Mouse (Mus musculus) midbrain, embryonic 12.5 days (tissue): ENCODE measurements at regions not wholly inside any gene's neighbourhood (a gene's known extent, or its start where the extent isn't known, plus 50 kb on each side); places are given as distances from the start of the nearest gene placed in this dataset.

ENCODE experiments used
- ATAC-seq: fragments of 200-750 bp; cut with Nextera tagmentation; 2 replicates; pipeline ENCODE4 v1.8.0; 2017; ENCODE audit warnings: low read depth, moderate TSS enrichment, moderate library complexity; ENCODE audit not compliant: low FRiP score
- H3K27ac ChIP-seq: fragments of 300-500 bp; sonication (generic); replicated peaks from 2 replicates; pipeline ENCODE4 v1.5.1; 2016; ENCODE audit warnings: mild to moderate bottlenecking
- H3K27me3 ChIP-seq: fragments of 300-500 bp; sonication (generic); 2 replicates; pipeline ENCODE4 v1.6.1; 2016; ENCODE audit warnings: mild to moderate bottlenecking
- H3K36me3 ChIP-seq: fragments of 300-500 bp; sonication (generic); 2 replicates; pipeline ENCODE4 v1.6.1; 2016
- H3K4me1 ChIP-seq: fragments of 300-500 bp; sonication (generic); 2 replicates; pipeline ENCODE4 v1.6.1; 2016
- H3K4me2 ChIP-seq: fragments of 300-500 bp; sonication (generic); replicated peaks from 2 replicates; pipeline ENCODE4 v1.6.1; 2016; ENCODE audit warnings: mild to moderate bottlenecking, moderate library complexity
- H3K4me3 ChIP-seq: fragments of 300-500 bp; sonication (generic); 2 replicates; pipeline ENCODE4 v1.5.1; 2016; ENCODE audit warnings: mild to moderate bottlenecking
- H3K9ac ChIP-seq: fragments of 300-500 bp; sonication (generic); replicated peaks from 2 replicates; pipeline ENCODE4 v1.6.1; 2016; ENCODE audit warnings: mild to moderate bottlenecking, moderate library complexity
- H3K9me3 ChIP-seq: fragments of 300-500 bp; sonication (generic); 2 replicates; pipeline ENCODE4 v1.6.1; 2016; ENCODE audit warnings: mild to moderate bottlenecking
- WGBS: fragments of 180-500 bp; shearing (Covaris S2); methylation state at CpG from one replicate; pipeline ENCODE4 v1.1.7; 2016; 5-methylcytosine and 5-hydroxymethylcytosine counted together

DNA sequence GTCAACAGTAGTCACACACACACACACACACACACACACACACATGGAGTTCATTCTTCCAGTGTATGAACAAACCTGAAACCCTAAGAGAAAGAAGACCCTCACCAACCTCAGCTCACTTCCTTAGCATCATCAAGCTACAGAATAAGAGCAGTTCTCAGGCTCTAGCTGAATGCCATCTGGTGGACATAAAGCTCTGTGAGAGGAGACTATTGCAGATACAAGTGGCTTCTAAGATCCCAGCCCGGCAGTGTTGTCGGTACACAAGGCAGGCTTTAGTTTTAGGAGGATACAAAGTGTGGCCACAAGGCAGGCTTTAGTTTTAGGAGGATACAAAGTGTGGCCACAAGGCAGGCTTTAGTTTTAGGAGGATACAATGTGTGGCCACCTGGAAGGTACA is 96.3 kb upstream of the Gm6657 start:
- no peak for ATAC-seq
- Histone ChIP-seq H3K27ac (no peak overlapping the region), H3K36me3 (no peaks in the 10 kb centered on the region), H3K4me1 (no peaks in the 10 kb centered on the region), H3K4me2 (no peak overlapping the region), H3K9me3 (no peaks in the 10 kb centered on the region), H3K4me3 (no peak overlapping the region), H3K9ac (no peak overlapping the region), H3K27me3 (no peaks in the 10 kb centered on the region; the same call in 1 of the 2 replicates)
- 78% methylated on average over 2 of the region's 2 CpGs for WGBS

GRCm38 (mm10) chr12:78098765-78099194 is 95.3 kb upstream of the Gm6657 start:
- no peak overlapping the region for H3K4me3 ChIP-seq
- ATAC-seq = no peak
- H3K9me3 ChIP-seq = no peaks in the 10 kb centered on the region
- no peak overlapping the region for H3K27ac ChIP-seq
- H3K4me1 ChIP-seq = no peaks in the 10 kb centered on the region
- no peaks in the 10 kb centered on the region for H3K36me3 ChIP-seq
- H3K9ac ChIP-seq = no peak overlapping the region
- H3K4me2 ChIP-seq = no peak overlapping the region
- WGBS = 81% methylated on average over 9 of the region's 9 CpGs
- no peaks in the 10 kb centered on the region; the same call in 1 of the 2 replicates for H3K27me3 ChIP-seq

GRCm38 (mm10) chr12:78099761-78100160 is 94.3 kb upstream of the Gm6657 start:
- Histone ChIP-seq H3K36me3 (no peaks in the 10 kb centered on the region), H3K4me1 (no peaks in the 10 kb centered on the region), H3K9me3 (no peaks in the 10 kb centered on the region), H3K27me3 (no peaks in the 10 kb centered on the region; the same call in 1 of the 2 replicates), H3K27ac (no peak overlapping the region), H3K4me2 (no peak overlapping the region), H3K9ac (no peak overlapping the region), H3K4me3 (no peak overlapping the region)
- WGBS = 68% methylated on average over 4 of the region's 4 CpGs
- ATAC-seq = no peak

DNA sequence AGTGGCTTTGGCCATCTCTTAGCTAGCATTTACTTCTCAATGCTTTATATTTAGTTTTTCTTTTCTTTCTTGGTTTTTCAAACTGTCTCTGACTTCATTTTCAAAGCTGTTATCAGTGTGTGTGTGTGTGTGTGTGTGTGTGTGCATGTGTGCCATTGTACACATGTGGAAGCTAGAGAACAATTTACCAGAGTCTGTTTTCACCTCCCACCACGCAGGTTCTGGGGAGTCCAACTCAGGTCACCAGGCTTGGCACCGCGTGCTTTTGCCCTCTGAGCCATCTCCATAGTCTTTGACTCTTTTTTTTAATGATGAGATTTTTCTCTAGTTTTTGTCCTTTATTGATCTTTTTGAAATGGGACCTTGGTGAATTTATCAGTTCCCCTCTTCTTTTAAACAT is 93.3 kb upstream of the Gm6657 start:
- no peak overlapping the region for H3K4me2 ChIP-seq
- H3K9me3 ChIP-seq = no peaks in the 10 kb centered on the region
- H3K9ac ChIP-seq = no peak overlapping the region
- WGBS = 84% methylated on average over 3 of the region's 3 CpGs
- no peak for ATAC-seq
- no peaks in the 10 kb centered on the region; the same call in 1 of the 2 replicates for H3K27me3 ChIP-seq
- H3K4me1 ChIP-seq = no peaks in the 10 kb centered on the region
- no peak overlapping the region for H3K4me3 ChIP-seq
- H3K36me3 ChIP-seq = no peaks in the 10 kb centered on the region
- H3K27ac ChIP-seq = no peak overlapping the region

DNA sequence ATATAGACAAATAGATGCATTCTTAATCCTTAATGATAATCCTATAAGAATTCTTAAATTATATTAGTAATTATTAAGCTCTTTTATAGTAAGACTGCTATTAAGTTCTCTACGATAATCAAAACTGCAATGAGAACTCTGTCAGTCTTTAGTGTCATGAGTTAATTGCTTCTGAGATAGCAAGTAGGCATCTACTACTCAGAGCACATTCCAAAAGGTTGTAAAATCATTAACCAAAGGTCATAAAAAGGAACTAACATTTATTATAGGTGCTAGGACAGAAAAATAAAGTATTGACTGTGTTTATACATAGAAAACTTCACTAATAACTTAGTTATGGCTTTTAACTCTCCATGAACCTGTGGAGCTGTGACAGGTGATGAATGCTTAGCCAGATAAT is 84.1 kb upstream of the Gm6657 start:
- ATAC-seq = no peak
- H3K9ac ChIP-seq = no peak overlapping the region
- H3K4me1 ChIP-seq = no peaks in the 10 kb centered on the region
- no peaks in the 10 kb centered on the region for H3K36me3 ChIP-seq
- WGBS = 94% methylated on average over 1 of the region's 1 CpGs
- no peak overlapping the region for H3K27ac ChIP-seq
- H3K4me3 ChIP-seq = no peak overlapping the region
- no peaks in the 10 kb centered on the region for H3K9me3 ChIP-seq
- no peaks in the 10 kb centered on the region for H3K27me3 ChIP-seq
- H3K4me2 ChIP-seq = no peak overlapping the region

DNA sequence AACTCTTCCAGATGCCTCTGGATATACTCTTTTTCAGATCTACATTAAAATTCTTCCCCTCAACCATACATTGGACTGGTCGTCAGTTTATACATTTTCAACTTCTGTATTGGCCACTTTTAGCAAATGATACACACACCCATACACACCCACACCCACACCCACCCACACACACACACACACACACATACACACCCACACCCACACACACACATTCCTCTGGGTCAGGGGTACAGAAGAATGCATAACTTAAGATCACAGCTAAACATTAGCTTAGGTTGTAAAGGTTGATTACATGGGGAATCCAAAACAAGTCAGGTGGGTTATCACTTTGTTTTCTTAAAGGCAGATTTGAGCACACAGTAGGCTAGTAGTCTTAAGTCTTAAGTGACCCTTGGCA is 75.9 kb upstream of the Gm6657 start:
- Histone ChIP-seq H3K27ac (no peak overlapping the region), H3K36me3 (no peaks in the 10 kb centered on the region), H3K4me2 (no peak overlapping the region), H3K9me3 (no peaks in the 10 kb centered on the region), H3K4me3 (no peak overlapping the region), H3K9ac (no peak overlapping the region), H3K27me3 (no peaks in the 10 kb centered on the region), H3K4me1 (no peaks in the 10 kb centered on the region)
- no peak for ATAC-seq
- WGBS = 83% methylated on average over 1 of the region's 1 CpGs

GRCm38 (mm10) chr12:78119246-78119645 is 74.8 kb upstream of the Gm6657 start:
- Histone ChIP-seq H3K9me3 (no peaks in the 10 kb centered on the region), H3K4me1 (no peaks in the 10 kb centered on the region), H3K9ac (no peak overlapping the region), H3K4me3 (no peak overlapping the region), H3K4me2 (no peak overlapping the region), H3K27me3 (no peaks in the 10 kb centered on the region), H3K27ac (no peak overlapping the region), H3K36me3 (no peaks in the 10 kb centered on the region)
- ATAC-seq = no peak
- 67% methylated on average over 1 of the region's 2 CpGs for WGBS

- ATAC-seq = no peak
Observed at GRCm38 (mm10) chr12:78119855-78120254, 74.2 kb upstream of the Gm6657 start.

DNA sequence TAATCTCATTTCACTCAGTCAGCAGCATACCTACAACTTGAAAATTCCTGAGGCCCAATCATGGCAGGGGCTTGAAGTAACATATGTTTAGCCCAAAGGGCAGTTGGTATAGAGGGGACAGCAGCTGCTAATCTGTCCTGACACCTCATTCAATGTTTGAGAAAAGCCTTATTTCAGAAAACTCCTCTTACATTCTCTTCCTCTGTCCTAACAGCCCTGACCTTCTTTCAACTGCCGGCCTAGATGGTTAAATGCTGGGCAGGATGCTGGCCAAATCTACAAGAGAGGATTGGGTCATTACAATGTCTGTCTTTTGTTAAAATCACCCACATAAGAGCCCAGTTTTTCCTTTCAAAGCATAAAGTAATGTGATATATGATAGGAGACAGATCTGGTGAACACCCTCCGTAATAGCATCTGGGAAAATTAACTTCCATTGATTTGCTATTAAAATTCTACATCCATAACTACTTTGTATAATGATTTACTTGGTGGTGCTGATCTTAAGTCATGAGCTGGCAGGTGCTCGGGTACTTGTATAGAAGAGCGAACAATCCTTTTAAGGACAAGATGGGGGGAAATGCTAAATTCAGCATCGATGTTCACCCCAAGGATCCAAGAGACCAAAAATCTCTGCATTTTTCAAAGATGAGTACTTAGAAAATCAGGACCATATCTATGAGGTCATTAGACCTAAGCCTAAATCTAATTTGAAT is 64.8 kb upstream of the Gm6657 start:
- no peak for ATAC-seq
- Histone ChIP-seq H3K9me3 (no peaks in the 10 kb centered on the region), H3K9ac (no peak overlapping the region), H3K4me3 (no peak overlapping the region), H3K27me3 (no peaks in the 10 kb centered on the region), H3K27ac (no peak overlapping the region), H3K4me1 (0 out of 2 replicates have a peak, but pooled peaks cover 3% of the 10 kb centered on the region), H3K36me3 (no peaks in the 10 kb centered on the region), H3K4me2 (no peak overlapping the region)
- 81% methylated on average over 5 of the region's 5 CpGs for WGBS

More at GRCm38 (mm10) chr12:78119855-78120254, 74.2 kb upstream of the Gm6657 start:
- Histone ChIP-seq H3K9me3 (no peaks in the 10 kb centered on the region), H3K27ac (no peak overlapping the region), H3K4me1 (no peaks in the 10 kb centered on the region), H3K4me3 (no peak overlapping the region), H3K9ac (no peak overlapping the region), H3K36me3 (no peaks in the 10 kb centered on the region), H3K27me3 (no peaks in the 10 kb centered on the region), H3K4me2 (no peak overlapping the region)
- WGBS = 69% methylated on average over 5 of the region's 5 CpGs

GRCm38 (mm10) chr12:78132016-78132797 is 61.8 kb upstream of the Gm6657 start:
- Histone ChIP-seq H3K4me1 (0 out of 2 replicates have a peak, but pooled peaks cover 3% of the 10 kb centered on the region), H3K27ac (no peak overlapping the region), H3K4me2 (no peak overlapping the region), H3K27me3 (no peaks in the 10 kb centered on the region), H3K9ac (no peak overlapping the region), H3K9me3 (no peaks in the 10 kb centered on the region), H3K4me3 (no peak overlapping the region), H3K36me3 (no peaks in the 10 kb centered on the region)
- ATAC-seq = no peak
- 78% methylated on average over 8 of the region's 8 CpGs for WGBS

GRCm38 (mm10) chr12:78133341-78133740 is 60.7 kb upstream of the Gm6657 start:
- 78% methylated on average over 9 of the region's 9 CpGs for WGBS
- Histone ChIP-seq H3K27me3 (no peaks in the 10 kb centered on the region), H3K9ac (no peak overlapping the region), H3K4me1 (0 out of 2 replicates have a peak, but pooled peaks cover 3% of the 10 kb centered on the region), H3K4me2 (no peak overlapping the region), H3K9me3 (no peaks in the 10 kb centered on the region), H3K27ac (no peak overlapping the region), H3K4me3 (no peak overlapping the region), H3K36me3 (no peaks in the 10 kb centered on the region)
- ATAC-seq = no peak

DNA sequence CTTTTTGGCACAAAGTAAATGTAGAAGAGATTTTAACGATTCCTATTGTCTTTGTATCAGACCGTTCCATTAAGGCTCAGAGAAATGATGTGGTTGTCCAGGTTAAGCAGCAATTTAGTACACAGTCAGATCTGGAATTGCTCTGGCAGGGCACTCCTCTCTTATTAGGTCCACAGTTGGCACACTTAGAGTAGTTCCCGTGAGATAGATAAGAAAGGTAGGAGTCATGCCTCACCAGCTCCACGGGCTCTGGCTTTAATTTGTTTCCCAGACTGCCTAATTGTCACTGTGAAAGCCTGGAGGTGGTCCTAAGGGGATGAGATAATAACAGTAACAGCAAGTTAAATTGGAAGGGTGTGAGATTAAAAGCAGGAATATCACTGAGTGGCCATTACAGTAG is 60.1 kb upstream of the Gm6657 start:
- ATAC-seq = no peak
- 70% methylated on average over 4 of the region's 4 CpGs for WGBS

More for the DNA sequence above, 60.1 kb upstream of the Gm6657 start:
- H3K4me3 ChIP-seq = no peak overlapping the region
- H3K9me3 ChIP-seq = no peaks in the 10 kb centered on the region
- 0 out of 2 replicates have a peak, but pooled peaks cover 3% of the 10 kb centered on the region for H3K4me1 ChIP-seq
- H3K9ac ChIP-seq = no peak overlapping the region
- H3K36me3 ChIP-seq = no peaks in the 10 kb centered on the region
- no peaks in the 10 kb centered on the region for H3K27me3 ChIP-seq
- H3K4me2 ChIP-seq = no peak overlapping the region
- no peak overlapping the region for H3K27ac ChIP-seq
